Mouse (Mus musculus) embryonic facial prominence, embryonic 10.5 days (tissue): Measurements from ENCODE around the gene Prss41. TPM values are rescaled to one million over a fixed set of nuclear protein-coding genes. Genes with fewer than 3 reads are reported as not detected.

ENCODE experiments used
- DNase-seq: peaks from one replicate; pipeline ENCODE4 v3.0.0-alpha.2; 2017; ENCODE audit warnings: low spot score
- H3K27ac ChIP-seq: fragments of 300-500 bp; sonication (generic); replicated peaks from 2 replicates; pipeline ENCODE4 v1.5.1; 2016; ENCODE audit warnings: mild to moderate bottlenecking
- H3K27me3 ChIP-seq: fragments of 300-500 bp; sonication (generic); replicated peaks from 2 replicates; pipeline ENCODE4 v1.6.1; 2016; ENCODE audit warnings: low read depth, mild to moderate bottlenecking; ENCODE audit not compliant: poor library complexity, severe bottlenecking
- H3K36me3 ChIP-seq: fragments of 300-500 bp; sonication (generic); replicated peaks from 2 replicates; pipeline ENCODE4 v1.6.1; 2016; ENCODE audit warnings: mild to moderate bottlenecking, moderate library complexity
- H3K4me1 ChIP-seq: fragments of 300-500 bp; sonication (generic); 2 replicates; pipeline ENCODE4 v1.6.1; 2016
- H3K4me3 ChIP-seq: fragments of 300-500 bp; sonication (generic); 2 replicates; pipeline ENCODE4 v1.5.1; 2016; ENCODE audit warnings: mild to moderate bottlenecking, moderate library complexity
- H3K9me3 ChIP-seq: fragments of 300-500 bp; sonication (generic); 2 replicates; pipeline ENCODE4 v1.6.1; 2016; ENCODE audit warnings: mild to moderate bottlenecking
- WGBS: fragments of 180-500 bp; shearing (Covaris S2); methylation state at CpG from one replicate; pipeline ENCODE4 v1.1.7; 2016; 5-methylcytosine and 5-hydroxymethylcytosine counted together
- microRNA-seq: library from miRNA; unstranded; fragments of <30 nt; microRNA quantifications from one replicate; pipeline ENCODE4, GENCODE M21; 2017
- polyA plus RNA-seq: library from polyadenylated mRNA; unstranded; fragments of >200 nt; fragmentation: Nextera tagmentation; extraction: Ambion mirVana; gene quantifications from 2 replicates; pipeline ENCODE4 v1.2.1, GENCODE M21; 2016

The Prss41 gene
- polyA plus RNA-seq, 1 experiment from 2014 or later = 3.6 TPM

DNA sequence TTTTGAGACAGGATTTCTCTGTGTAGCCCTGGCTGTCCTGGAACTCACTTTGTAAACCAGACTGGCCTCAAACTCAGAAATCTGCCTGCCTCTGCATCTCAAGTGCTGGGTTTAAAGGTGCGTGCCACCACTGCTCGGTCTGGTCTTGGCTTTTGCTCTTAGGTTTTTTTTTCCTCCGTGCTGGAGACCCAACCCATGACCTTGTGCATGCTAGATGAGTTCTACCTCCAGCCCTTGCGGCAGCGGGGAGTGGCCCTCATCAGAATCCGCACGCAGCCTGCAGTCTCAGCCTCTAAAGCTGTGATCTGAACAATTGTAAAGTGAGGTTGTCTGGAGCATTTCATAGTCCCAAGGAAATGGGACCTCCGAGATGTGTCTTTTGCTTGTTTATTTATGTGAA, 48.6 kb downstream of the Prss41 start:
- no peaks in the 10 kb centered on the region for H3K27me3 ChIP-seq
- H3K4me1 ChIP-seq = peaks cover 26% of the 10 kb centered on the region
- peaks cover 11% of the 10 kb centered on the region for H3K36me3 ChIP-seq
- no peak overlapping the region for H3K4me3 ChIP-seq
- peaks cover 3% of the 10 kb centered on the region; the same call in 1 of the 2 replicates for H3K9me3 ChIP-seq
- H3K27ac ChIP-seq = no peak overlapping the region
- DNase-seq = no peak
- 95% methylated on average over 8 of the region's 8 CpGs for WGBS

- DNase-seq = no peak
- H3K4me3 ChIP-seq = peak overlapping the region; percentile 61
- H3K36me3 ChIP-seq = 0 out of 2 replicates have a peak, but pooled peaks cover 6% of the 10 kb centered on the region
- WGBS = 57% methylated on average over 2 of the region's 2 CpGs
- H3K27ac ChIP-seq = peak overlapping the region; percentile 97
- H3K9me3 ChIP-seq = no peaks in the 10 kb centered on the region
- peaks cover 32% of the 10 kb centered on the region for H3K4me1 ChIP-seq
- no peaks in the 10 kb centered on the region for H3K27me3 ChIP-seq
Observed at GRCm38 (mm10) chr17:23791079-23791357, 53.0 kb downstream of the Prss41 start.

GRCm38 (mm10) chr17:23790269-23791078, 53.5 kb downstream of the Prss41 start, which contains the start of gene Srrm2:
Gene Srrm2, plus strand, starts transcription at chr17:23790532.
- Histone ChIP-seq H3K27ac (peak within 1 kb of the TSS; percentile 97), H3K36me3 (0 out of 2 replicates have a peak, but pooled peaks cover 6% of the 10 kb centered on the region), H3K4me3 (peak within 1 kb of the TSS; percentile 61), H3K27me3 (no peaks in the 10 kb centered on the region), H3K9me3 (no peaks in the 10 kb centered on the region), H3K4me1 (peaks cover 38% of the 10 kb centered on the region)
- peak; percentile 88 for DNase-seq
- 2% methylated on average over 29 of the region's 29 CpGs for WGBS

DNA sequence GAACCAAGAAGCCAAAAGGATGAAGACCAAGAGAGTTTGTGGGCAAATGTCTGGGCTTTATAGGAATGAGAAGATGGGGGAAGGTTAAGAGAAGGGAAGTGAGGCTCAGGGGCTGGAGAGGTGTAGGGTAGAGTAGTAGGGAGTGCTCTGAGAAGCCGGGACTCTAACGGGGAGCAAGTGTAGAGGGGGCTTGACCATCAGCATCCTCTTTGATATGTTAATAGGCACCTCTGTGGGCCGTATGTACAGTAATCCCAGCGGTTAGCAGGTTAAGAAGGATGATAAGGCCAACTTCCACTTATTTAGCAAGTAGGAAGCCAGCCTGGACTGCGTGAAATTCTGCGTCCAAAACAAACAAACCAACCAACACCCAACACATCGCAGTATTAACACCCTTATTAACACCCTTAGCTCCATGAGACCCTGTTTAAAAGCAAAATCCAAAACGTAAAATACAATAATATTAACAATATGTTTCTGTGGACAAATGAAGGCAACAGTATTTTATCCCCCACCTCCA, 54.2 kb downstream of the Prss41 start:
- peak overlapping the region; percentile 97 for H3K27ac ChIP-seq
- H3K4me3 ChIP-seq = peak overlapping the region; percentile 61
- 0 out of 2 replicates have a peak, but pooled peaks cover 6% of the 10 kb centered on the region for H3K36me3 ChIP-seq
- no peaks in the 10 kb centered on the region for H3K27me3 ChIP-seq
- WGBS = 11% methylated on average over 8 of the region's 8 CpGs
- no peaks in the 10 kb centered on the region for H3K9me3 ChIP-seq
- H3K4me1 ChIP-seq = peaks cover 42% of the 10 kb centered on the region
- no peak for DNase-seq

- DNase-seq = no peak
- Histone ChIP-seq H3K36me3 (0 out of 2 replicates have a peak, but pooled peaks cover 4% of the 10 kb centered on the region), H3K4me3 (no peak overlapping the region), H3K9me3 (no peaks in the 10 kb centered on the region), H3K27me3 (no peaks in the 10 kb centered on the region), H3K27ac (no peak overlapping the region), H3K4me1 (peaks cover 42% of the 10 kb centered on the region)
- WGBS = 89% methylated on average over 4 of the region's 4 CpGs
Observed at GRCm38 (mm10) chr17:23788973-23789372, 55.0 kb downstream of the Prss41 start.

Small RNA genes within 50 kb of the gene (microRNA-seq; reads per million reads assigned to microRNA genes)
- 1.8 reads per million for gene Mir5125

Other genes with a start within 250 kb of the Prss41 start
- gene Zfp13, start 244.7 kb downstream of the Prss41 start, polyA plus RNA-seq = 22.4 and 24.4 TPM in 2 replicates
- 0.71 and 1.0 TPM in 2 replicates for gene Zscan10, start 243.3 kb downstream of the Prss41 start, polyA plus RNA-seq
- 0.68 and 0.69 TPM in 2 replicates for gene Mmp25, start 198.9 kb downstream of the Prss41 start, polyA plus RNA-seq
- 0.85 and 1.2 TPM in 2 replicates for gene Bicdl2, start 183.7 kb downstream of the Prss41 start, polyA plus RNA-seq
- 30.4 and 39.7 TPM in 2 replicates for gene Hcfc1r1, start 170.6 kb downstream of the Prss41 start, polyA plus RNA-seq
- 70.9 and 72.2 TPM in 2 replicates for gene Thoc6, start 170.3 kb downstream of the Prss41 start, polyA plus RNA-seq
- 4.6 and 6.4 TPM in 2 replicates for gene Tnfrsf12a, start 166.7 kb downstream of the Prss41 start, polyA plus RNA-seq
- gene Cldn6, start 164.9 kb downstream of the Prss41 start, polyA plus RNA-seq = 77.2 and 81.3 TPM in 2 replicates
- gene Cldn9, start 160.1 kb downstream of the Prss41 start, polyA plus RNA-seq = 10.5 and 13.5 TPM in 2 replicates
- 0.05 TPM in 1 of 2 replicates, not detected in the other for gene 1520401A03Rik, start 121.4 kb downstream of the Prss41 start, polyA plus RNA-seq
- 61.6 and 62.0 TPM in 2 replicates for gene Pkmyt1, start 117.8 kb downstream of the Prss41 start, polyA plus RNA-seq
- gene Paqr4, start 103.3 kb downstream of the Prss41 start, polyA plus RNA-seq = 12.6 and 14.1 TPM in 2 replicates
- 8.3 and 9.6 TPM in 2 replicates for gene Kremen2, start 98.3 kb downstream of the Prss41 start, polyA plus RNA-seq
- gene Flywch1, start 72.6 kb downstream of the Prss41 start, polyA plus RNA-seq = 168 and 178 TPM in 2 replicates
- gene Flywch2, start 58.1 kb downstream of the Prss41 start, polyA plus RNA-seq = 35.4 and 41.3 TPM in 2 replicates
- gene Srrm2, start 53.6 kb downstream of the Prss41 start, polyA plus RNA-seq = 511 and 516 TPM in 2 replicates
- gene Elob, start 15.0 kb downstream of the Prss41 start, polyA plus RNA-seq = 1,075 and 1,103 TPM in 2 replicates
- 0.21 TPM in 1 of 2 replicates, not detected in the other for gene Prss33, start 8.1 kb downstream of the Prss41 start, polyA plus RNA-seq
- 0.45 TPM in 1 of 2 replicates, not detected in the other for gene Prss32, start 317 bp downstream of the Prss41 start, polyA plus RNA-seq
- gene Prss21, start 23.9 kb upstream of the Prss41 start, polyA plus RNA-seq = not detected in 2 replicates
- gene Dcpp1, start 36.7 kb upstream of the Prss41 start, polyA plus RNA-seq = not detected in 2 replicates
- not detected in 2 replicates for gene Dcpp2, start 36.7 kb upstream of the Prss41 start, polyA plus RNA-seq
- not detected in 2 replicates for gene Dcpp3, start 73.3 kb upstream of the Prss41 start, polyA plus RNA-seq
- gene Sbp, start 97.5 kb upstream of the Prss41 start, polyA plus RNA-seq = not detected in 2 replicates
- not detected in 2 replicates for gene Sbpl, start 111.1 kb upstream of the Prss41 start, polyA plus RNA-seq
- gene Prss30, start 136.4 kb upstream of the Prss41 start, polyA plus RNA-seq = not detected in 2 replicates
- gene Prss22, start 153.9 kb upstream of the Prss41 start, polyA plus RNA-seq = 3.0 and 3.6 TPM in 2 replicates
- 0.11 and 0.24 TPM in 2 replicates for gene Prss27, start 194.0 kb upstream of the Prss41 start, polyA plus RNA-seq
- gene Kctd5, start 229.3 kb upstream of the Prss41 start, polyA plus RNA-seq = 97.6 and 99.9 TPM in 2 replicates